Mouse (Mus musculus): ENCODE measurements around the gene Loxl4.

DNA sequence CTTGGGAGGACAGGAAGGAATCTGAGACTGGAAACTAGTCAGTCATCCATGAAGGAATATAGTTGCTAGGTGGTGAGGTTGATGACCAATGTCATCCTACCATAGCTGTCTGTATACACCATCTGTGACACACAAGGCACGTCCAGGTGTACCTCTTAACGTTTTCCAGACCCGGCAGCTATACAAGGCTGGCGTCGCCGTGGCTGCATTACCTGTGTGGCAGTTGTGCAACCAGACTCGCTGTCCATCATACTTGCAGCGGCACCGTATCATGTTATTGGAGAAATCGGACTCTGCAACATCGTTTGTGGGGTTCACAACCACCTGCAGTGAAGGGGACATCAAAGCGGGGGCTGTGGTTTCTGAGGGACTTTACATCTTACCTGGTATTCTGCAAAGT lies 15.3 kb downstream of the Loxl4 start:
- no peak for TF ChIP-seq CTCF (IDR thresholded peaks at IDR 0.05; ENCODE audit: borderline replicate concordance, control insufficient read depth, extremely low read depth, insufficient read depth, low read length, poor library complexity)
- TF ChIP-seq POLR2A (IDR thresholded peaks at IDR 0.05; ENCODE audit: control insufficient read depth, extremely low read depth, insufficient read depth, low read length, poor library complexity) = no peak
